Mouse (Mus musculus): ENCODE data around the gene Kif5c. TPM values are rescaled to one million over a fixed set of nuclear protein-coding genes. Genes with fewer than 3 reads are reported as not detected.

Gene Kif5c
- polyA plus RNA-seq, 1 experiment = 0.20 TPM

GRCm38 (mm10) chr2:49671753-49672500 lies 52.8 kb downstream of the Kif5c start:
- H3K4me3 ChIP-seq (ENCODE audit: insufficient read depth, low read depth, low read length) = no peak overlapping the region
- no peaks in the 10 kb centered on the region for H3K4me1 ChIP-seq (ENCODE audit: control insufficient read depth, insufficient read depth, insufficient read length, low read length)
- no peak overlapping the region for H3K27ac ChIP-seq (replicated peaks; ENCODE audit: low read depth, low read length)

GRCm38 (mm10) chr2:49672501-49672874 lies 53.4 kb downstream of the Kif5c start:
- Histone ChIP-seq H3K4me1 (ENCODE audit: control insufficient read depth, insufficient read depth, insufficient read length, low read length) (no peaks in the 10 kb centered on the region), H3K27ac (replicated peaks; ENCODE audit: low read depth, low read length) (no peak overlapping the region), H3K4me3 (ENCODE audit: insufficient read depth, low read depth, low read length) (no peak overlapping the region)

- Histone ChIP-seq H3K27ac (replicated peaks; ENCODE audit: low read depth, low read length) (no peak overlapping the region), H3K4me1 (ENCODE audit: control insufficient read depth, insufficient read depth, insufficient read length, low read length) (no peaks in the 10 kb centered on the region), H3K4me3 (ENCODE audit: insufficient read depth, low read depth, low read length) (no peak overlapping the region)
These were observed 56.9 kb downstream of the Kif5c start for GRCm38 (mm10) chr2:49676020-49676419.

- no peaks in the 10 kb centered on the region for H3K4me1 ChIP-seq (ENCODE audit: control insufficient read depth, insufficient read depth, insufficient read length, low read length)
- H3K4me3 ChIP-seq (ENCODE audit: insufficient read depth, low read depth, low read length) = no peak overlapping the region
- no peak overlapping the region for H3K27ac ChIP-seq (replicated peaks; ENCODE audit: low read depth, low read length)
These were observed 59.3 kb downstream of the Kif5c start for GRCm38 (mm10) chr2:49678386-49678785.

GRCm38 (mm10) chr2:49679135-49679964 lies 60.3 kb downstream of the Kif5c start:
- no peaks in the 10 kb centered on the region for H3K4me1 ChIP-seq (ENCODE audit: control insufficient read depth, insufficient read depth, insufficient read length, low read length)
- no peak overlapping the region for H3K4me3 ChIP-seq (ENCODE audit: insufficient read depth, low read depth, low read length)
- H3K27ac ChIP-seq (replicated peaks; ENCODE audit: low read depth, low read length) = no peak overlapping the region

- Histone ChIP-seq H3K4me1 (ENCODE audit: control insufficient read depth, insufficient read depth, insufficient read length, low read length) (no peaks in the 10 kb centered on the region), H3K4me3 (ENCODE audit: insufficient read depth, low read depth, low read length) (no peak overlapping the region), H3K27ac (replicated peaks; ENCODE audit: low read depth, low read length) (no peak overlapping the region)
These were observed 63.7 kb downstream of the Kif5c start for GRCm38 (mm10) chr2:49682754-49683153.

- H3K4me3 ChIP-seq (ENCODE audit: insufficient read depth, low read depth, low read length) = no peak overlapping the region
- H3K27ac ChIP-seq (replicated peaks; ENCODE audit: low read depth, low read length) = no peak overlapping the region
- H3K4me1 ChIP-seq (ENCODE audit: control insufficient read depth, insufficient read depth, insufficient read length, low read length) = no peaks in the 10 kb centered on the region
These were observed 65.7 kb downstream of the Kif5c start for GRCm38 (mm10) chr2:49684808-49685207.

- H3K27ac ChIP-seq (replicated peaks; ENCODE audit: low read depth, low read length) = no peak overlapping the region
- H3K4me3 ChIP-seq (ENCODE audit: insufficient read depth, low read depth, low read length) = no peak overlapping the region
- no peaks in the 10 kb centered on the region for H3K4me1 ChIP-seq (ENCODE audit: control insufficient read depth, insufficient read depth, insufficient read length, low read length)
These were observed 71.3 kb downstream of the Kif5c start for GRCm38 (mm10) chr2:49690421-49690826.

GRCm38 (mm10) chr2:49691441-49691840 lies 72.3 kb downstream of the Kif5c start:
- Histone ChIP-seq H3K27ac (replicated peaks; ENCODE audit: low read depth, low read length) (no peak overlapping the region), H3K4me3 (ENCODE audit: insufficient read depth, low read depth, low read length) (no peak overlapping the region), H3K4me1 (ENCODE audit: control insufficient read depth, insufficient read depth, insufficient read length, low read length) (no peaks in the 10 kb centered on the region)

GRCm38 (mm10) chr2:49694727-49695126 lies 75.6 kb downstream of the Kif5c start:
- H3K4me1 ChIP-seq (ENCODE audit: control insufficient read depth, insufficient read depth, insufficient read length, low read length) = no peaks in the 10 kb centered on the region
- H3K4me3 ChIP-seq (ENCODE audit: insufficient read depth, low read depth, low read length) = no peak overlapping the region
- no peak overlapping the region for H3K27ac ChIP-seq (replicated peaks; ENCODE audit: low read depth, low read length)

GRCm38 (mm10) chr2:49695461-49695860 lies 76.4 kb downstream of the Kif5c start:
- H3K4me3 ChIP-seq (ENCODE audit: insufficient read depth, low read depth, low read length) = no peak overlapping the region
- H3K4me1 ChIP-seq (ENCODE audit: control insufficient read depth, insufficient read depth, insufficient read length, low read length) = no peaks in the 10 kb centered on the region

GRCm38 (mm10) chr2:49698851-49699250 lies 79.8 kb downstream of the Kif5c start:
- Histone ChIP-seq H3K4me3 (ENCODE audit: insufficient read depth, low read depth, low read length) (no peak overlapping the region), H3K27ac (replicated peaks; ENCODE audit: low read depth, low read length) (no peak overlapping the region), H3K4me1 (ENCODE audit: control insufficient read depth, insufficient read depth, insufficient read length, low read length) (no peaks in the 10 kb centered on the region)

More at GRCm38 (mm10) chr2:49695461-49695860, 76.4 kb downstream of the Kif5c start:
- H3K27ac ChIP-seq (replicated peaks; ENCODE audit: low read depth, low read length) = no peak overlapping the region

- H3K4me1 ChIP-seq (ENCODE audit: control insufficient read depth, insufficient read depth, insufficient read length, low read length) = no peaks in the 10 kb centered on the region
- no peak overlapping the region for H3K27ac ChIP-seq (replicated peaks; ENCODE audit: low read depth, low read length)
- no peak overlapping the region for H3K4me3 ChIP-seq (ENCODE audit: insufficient read depth, low read depth, low read length)
These were observed 81.3 kb downstream of the Kif5c start for GRCm38 (mm10) chr2:49700176-49700971.

- no peak overlapping the region for H3K4me3 ChIP-seq (ENCODE audit: insufficient read depth, low read depth, low read length)
- H3K27ac ChIP-seq (replicated peaks; ENCODE audit: low read depth, low read length) = no peak overlapping the region
- H3K4me1 ChIP-seq (ENCODE audit: control insufficient read depth, insufficient read depth, insufficient read length, low read length) = no peaks in the 10 kb centered on the region
These were observed 91.1 kb downstream of the Kif5c start for GRCm38 (mm10) chr2:49710223-49710622.

GRCm38 (mm10) chr2:49711693-49712092 lies 92.6 kb downstream of the Kif5c start:
- Histone ChIP-seq H3K4me3 (ENCODE audit: insufficient read depth, low read depth, low read length) (no peak overlapping the region), H3K27ac (replicated peaks; ENCODE audit: low read depth, low read length) (no peak overlapping the region), H3K4me1 (ENCODE audit: control insufficient read depth, insufficient read depth, insufficient read length, low read length) (no peaks in the 10 kb centered on the region)

Data from brown adipose tissue, adult 24 weeks (tissue).